22 mouse cellular contexts compared by ENCODE assay signal in genomic region chr2:166164601-166165000, GRCm38 (mm10).
"Had no signal": no experiment of that assay in that cellular context is flagged by ENCODE, and none has a peak within 500 bp of the region (broad histone marks: within the 10 kb centered on the region; RNA-seq: fewer than 3 reads in every experiment).

No protein-coding gene starts in this region.

- H3K9me3 ChIP-seq: heart, embryonic 10.5 days; heart, embryonic 13.5 days; heart, embryonic 15.5 days; hindbrain, embryonic 13.5 days; hindbrain, embryonic 15.5 days; limb, embryonic 10.5 days; limb, embryonic 12.5 days had no signal

- H3K4me3 ChIP-seq: heart, embryonic 10.5 days; heart, embryonic 13.5 days; heart, embryonic 15.5 days; hindbrain, embryonic 13.5 days; hindbrain, embryonic 15.5 days; layer of hippocampus, adult 2 months; left cerebral cortex, adult 2 months; limb, embryonic 10.5 days; limb, embryonic 12.5 days had no signal

- H3K9ac ChIP-seq: heart, embryonic 13.5 days; heart, embryonic 15.5 days; hindbrain, embryonic 13.5 days; hindbrain, embryonic 15.5 days; limb, embryonic 12.5 days had no signal

- H3K27ac ChIP-seq: heart, embryonic 10.5 days; heart, embryonic 13.5 days; heart, embryonic 15.5 days; hindbrain, embryonic 13.5 days; hindbrain, embryonic 15.5 days; hindbrain, postnatal 0 days; layer of hippocampus, adult 2 months; left cerebral cortex, adult 2 months had no signal

- H3K27me3 ChIP-seq: heart, embryonic 13.5 days; heart, embryonic 15.5 days; limb, embryonic 12.5 days had no signal

- H3K4me2 ChIP-seq: heart, embryonic 13.5 days; heart, embryonic 15.5 days; hindbrain, embryonic 13.5 days; hindbrain, embryonic 15.5 days; limb, embryonic 12.5 days had no signal

- DNase-seq: gastrocnemius, postnatal 14 days; gastrocnemius, postnatal 36 days; heart, adult 18-20 months; heart, postnatal 14 days; heart, postnatal 36 days; kidney, adult 18-20 months; kidney, adult 8-10 months; kidney, postnatal 10 days; kidney, postnatal 25 days; kidney, postnatal 4 days; liver had no signal

- H3K36me3 ChIP-seq: heart, embryonic 10.5 days; heart, embryonic 13.5 days; heart, embryonic 15.5 days; hindbrain, embryonic 13.5 days; hindbrain, embryonic 15.5 days; limb, embryonic 10.5 days; limb, embryonic 12.5 days had no signal

- ATAC-seq: hindbrain, postnatal 0 days; intestine, embryonic 16.5 days had no signal
